Mouse (Mus musculus): ENCODE measurements around the gene Tgfb3.
A peak's percentile ranks its signal among the peaks of the same experiment; 100 is the strongest.

Tgfb3 gene

DNA sequence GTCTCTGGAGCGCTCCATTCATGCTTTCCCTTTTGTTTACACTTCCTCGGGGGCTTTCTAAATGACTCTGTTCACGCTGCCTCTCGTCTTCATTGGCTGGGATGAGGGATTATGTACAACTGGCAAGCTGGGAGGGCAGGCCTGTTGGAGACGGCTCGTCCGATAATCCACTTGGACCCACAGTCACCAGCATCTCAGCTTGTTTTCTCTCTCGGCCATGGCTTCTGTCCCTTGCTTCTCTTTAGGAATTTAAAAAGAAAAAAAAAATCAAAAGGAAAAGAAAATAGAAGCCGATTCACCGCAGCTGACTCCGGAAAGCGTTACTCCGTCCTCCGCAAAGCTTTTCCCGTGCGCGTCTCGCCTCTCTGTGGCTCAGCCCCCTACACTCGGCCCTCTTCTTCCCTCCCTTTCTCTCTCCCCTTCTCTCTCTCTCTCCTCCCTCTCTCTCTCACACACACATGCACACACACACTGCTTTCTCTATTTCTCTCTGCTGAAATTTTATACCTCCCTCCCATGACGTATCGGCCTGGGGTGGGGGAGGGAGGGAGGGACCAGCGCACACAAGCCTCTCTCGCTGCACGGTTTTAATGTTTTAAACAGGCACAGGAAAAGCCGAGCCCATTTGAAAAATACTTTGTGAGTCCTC is at the start of gene Tgfb3:
Gene Tgfb3, minus strand, starts transcription at position 489 of the 649 bp plus-strand sequence.
- peak; percentile 68 for DNase-seq

DNA sequence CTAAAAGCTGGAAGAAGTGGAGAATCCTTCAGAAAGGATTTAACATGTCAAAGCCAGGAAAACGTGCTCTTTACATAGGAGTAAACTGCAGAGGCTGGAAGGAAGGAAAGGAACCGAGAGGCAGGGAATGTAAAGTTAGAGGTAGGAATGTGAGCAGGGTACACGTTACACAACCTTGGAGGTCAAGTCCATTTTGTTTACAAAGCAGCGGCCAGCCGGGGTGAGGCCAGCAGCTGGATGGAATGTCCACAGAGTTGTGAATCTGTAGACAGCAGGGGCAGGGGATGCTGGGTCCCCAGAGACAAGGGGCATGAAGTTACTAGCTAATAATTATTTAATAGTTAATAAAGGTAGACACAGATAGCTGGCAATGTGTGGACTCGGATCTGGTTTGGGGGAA is 49.3 kb upstream of the Tgfb3 start:
- DNase-seq = no peak

DNA sequence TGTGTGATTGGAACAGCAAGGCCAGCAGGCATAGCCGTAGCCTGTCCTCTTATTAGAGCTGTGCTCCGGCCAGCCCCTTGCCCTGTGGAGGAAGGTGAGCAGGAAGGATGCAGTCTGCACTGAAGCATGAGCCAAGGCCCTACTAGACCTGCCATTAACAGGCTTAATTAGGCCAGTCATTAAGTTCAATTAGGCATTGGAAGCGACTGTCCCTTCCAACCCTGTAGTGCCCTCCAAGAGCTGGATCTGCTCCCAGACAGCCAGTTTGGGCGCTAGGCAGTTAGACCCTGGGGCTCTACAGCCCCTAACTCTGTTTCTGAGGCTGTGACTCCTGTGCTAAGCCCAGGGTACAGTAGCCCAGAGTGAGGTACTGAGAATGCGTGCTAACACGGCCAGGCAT is 45.2 kb upstream of the Tgfb3 start:
- DNase-seq = no peak

DNA sequence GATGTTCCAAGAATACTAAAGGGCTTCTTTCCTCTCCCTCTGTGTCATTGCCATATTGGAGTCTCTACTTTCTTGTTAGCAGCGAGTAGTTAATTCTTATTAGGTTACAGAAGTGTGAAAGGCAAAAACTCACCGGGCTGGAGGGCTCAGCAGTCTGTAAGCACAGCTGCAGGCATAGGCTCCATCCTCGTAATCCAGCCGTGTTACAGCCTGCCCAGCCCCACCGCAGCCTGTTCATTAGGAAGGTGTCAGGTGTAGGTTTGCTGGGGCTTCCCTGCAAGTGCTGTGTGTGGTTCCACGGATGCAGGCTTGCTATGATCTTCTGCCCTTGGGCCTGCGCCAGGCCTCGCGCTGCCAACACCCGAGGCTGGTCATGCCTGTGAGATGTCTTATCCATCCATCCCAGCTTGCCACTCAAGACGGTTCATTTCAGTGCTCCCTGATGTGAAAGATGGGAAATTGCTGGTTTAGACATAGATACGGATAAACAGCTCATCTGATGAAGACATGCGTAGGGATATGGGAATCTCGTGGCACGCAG is 37.5 kb upstream of the Tgfb3 start:
- no peak for DNase-seq

DNA sequence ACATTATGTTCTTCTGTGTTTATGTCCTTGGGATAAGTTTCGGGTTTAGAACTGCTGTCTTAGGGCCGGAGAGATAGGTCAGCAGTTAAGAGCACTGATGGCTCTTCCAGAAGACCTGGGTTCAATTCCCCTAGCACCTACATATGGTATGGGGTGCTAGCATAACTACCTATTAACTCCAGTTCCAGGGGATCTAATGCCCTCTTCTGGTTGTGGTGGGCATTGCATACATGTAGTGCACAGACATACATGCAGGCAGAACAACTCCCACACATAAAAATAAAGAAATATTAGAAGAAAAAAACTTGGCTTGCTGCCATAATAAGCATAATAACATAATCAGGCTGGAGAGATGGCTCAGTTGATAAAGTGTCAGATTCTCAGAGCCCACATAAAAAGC is 31.8 kb upstream of the Tgfb3 start:
- no peak for DNase-seq

DNA sequence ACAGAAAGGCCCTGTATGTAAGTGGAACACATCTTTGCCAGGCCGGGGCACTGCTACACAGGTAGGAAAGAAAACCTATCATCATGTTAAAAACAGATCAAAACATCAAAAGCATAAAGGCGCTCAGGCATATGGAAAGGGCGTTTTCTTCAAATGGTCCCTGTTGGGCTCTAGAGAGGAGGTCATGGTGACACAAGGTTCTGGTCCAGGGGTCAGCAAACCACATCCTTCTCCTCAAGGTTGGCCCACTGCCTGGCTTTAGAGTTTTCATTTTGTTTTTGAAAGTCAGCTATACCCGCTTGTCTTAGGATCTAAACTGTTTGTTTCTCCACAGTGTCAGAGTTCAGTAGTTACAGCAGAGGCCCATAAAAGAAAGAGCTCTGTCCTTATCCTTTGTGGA is 30.7 kb upstream of the Tgfb3 start:
- DNase-seq = no peak

DNA sequence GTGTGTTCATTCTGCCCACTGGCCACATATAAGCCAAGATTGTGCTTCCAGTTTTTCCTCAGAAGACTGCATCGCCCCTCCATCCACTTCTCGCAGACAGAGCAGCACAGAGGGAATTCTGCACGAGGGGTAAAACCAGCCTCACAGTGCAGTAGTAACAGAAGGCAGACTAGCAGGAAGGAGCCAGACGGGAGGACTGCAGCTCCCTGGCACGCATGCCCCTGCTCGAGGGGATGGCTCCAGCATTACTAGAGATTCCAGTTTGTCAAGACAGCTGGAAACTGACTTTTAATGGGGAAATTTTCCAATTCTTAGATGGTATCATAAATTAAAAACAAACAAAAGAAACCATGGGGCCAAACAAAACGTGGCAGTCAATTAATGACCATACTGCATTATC is 28.8 kb upstream of the Tgfb3 start:
- DNase-seq = no peak

DNA sequence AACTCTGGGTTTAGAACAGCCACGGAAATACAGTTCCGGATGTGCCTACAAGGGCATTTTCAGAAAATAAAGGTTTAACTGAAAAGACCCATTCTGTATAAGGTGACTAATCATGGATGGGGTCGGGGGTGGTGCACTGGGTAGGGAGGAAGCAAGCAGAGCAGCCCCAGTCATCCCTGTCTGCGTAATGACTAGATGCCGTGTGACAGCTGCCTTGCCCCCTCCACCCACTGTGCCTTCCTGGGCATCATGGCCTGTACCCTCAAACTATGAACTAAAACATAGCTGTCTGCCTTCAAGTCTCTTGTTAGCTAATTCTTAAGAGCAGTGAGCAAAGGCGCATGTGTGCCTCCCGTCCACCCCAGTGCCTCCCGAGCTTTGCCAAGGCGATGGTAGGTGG is 27.2 kb upstream of the Tgfb3 start:
- DNase-seq = no peak

DNA sequence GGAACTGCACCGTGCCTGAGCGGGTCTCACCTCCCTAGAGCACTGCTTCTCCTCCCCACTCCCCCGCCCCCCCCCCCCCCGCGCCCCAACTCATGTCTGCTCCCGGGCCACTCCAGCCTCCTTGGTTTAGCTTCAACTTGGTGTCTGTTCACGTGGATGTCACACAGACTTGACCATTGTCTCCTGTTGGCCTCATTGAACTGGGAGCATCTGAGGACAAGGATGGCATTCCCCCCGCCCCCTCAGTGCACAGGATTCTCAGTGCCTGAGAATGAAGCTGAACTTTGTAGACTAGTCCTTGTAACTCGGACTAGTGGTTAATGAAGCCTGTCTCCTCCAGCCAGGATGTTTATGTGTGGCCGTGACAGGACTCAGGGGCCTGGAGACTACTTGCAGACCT is 26.7 kb upstream of the Tgfb3 start:
- DNase-seq = no peak

DNA sequence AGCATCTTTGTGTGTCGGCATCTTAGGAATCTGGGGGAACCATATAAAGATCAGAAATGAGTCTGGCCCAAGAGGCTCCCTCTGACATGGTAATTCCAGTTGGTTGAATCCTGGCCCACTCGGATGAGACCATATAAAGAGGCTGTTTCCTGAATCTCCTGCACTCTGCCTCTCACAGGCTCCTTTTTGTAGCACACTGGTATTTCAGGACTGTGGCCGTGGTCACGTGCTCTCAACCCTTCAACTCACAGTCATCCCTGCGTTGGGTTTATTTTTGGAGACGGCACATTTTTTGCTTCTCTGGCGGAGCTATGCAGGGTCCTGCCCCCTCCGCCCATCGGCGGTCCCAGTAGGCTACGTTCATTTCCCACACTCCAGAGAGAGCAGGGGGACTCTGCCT is 25.5 kb upstream of the Tgfb3 start:
- no peak for DNase-seq

DNA sequence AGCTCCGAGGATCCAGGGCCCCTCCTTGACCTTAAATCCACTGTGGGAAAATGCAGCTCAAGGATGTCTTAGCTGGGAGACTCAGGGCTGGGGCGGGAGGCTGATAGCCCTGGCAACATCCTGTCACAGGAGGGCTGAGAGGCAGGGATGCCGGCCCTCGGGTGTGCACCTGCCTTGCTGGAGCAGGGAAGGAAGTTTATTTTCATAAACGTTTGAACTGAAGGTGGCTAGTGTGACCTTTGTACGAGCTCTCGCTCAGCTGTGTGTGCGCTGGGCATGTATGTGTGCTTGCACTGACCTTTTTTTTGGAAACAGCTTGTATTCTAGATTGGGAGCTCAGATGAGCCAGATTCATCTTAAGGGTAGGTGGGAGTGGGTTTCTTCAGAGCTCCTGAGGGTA is 25.0 kb upstream of the Tgfb3 start:
- DNase-seq = no peak

DNA sequence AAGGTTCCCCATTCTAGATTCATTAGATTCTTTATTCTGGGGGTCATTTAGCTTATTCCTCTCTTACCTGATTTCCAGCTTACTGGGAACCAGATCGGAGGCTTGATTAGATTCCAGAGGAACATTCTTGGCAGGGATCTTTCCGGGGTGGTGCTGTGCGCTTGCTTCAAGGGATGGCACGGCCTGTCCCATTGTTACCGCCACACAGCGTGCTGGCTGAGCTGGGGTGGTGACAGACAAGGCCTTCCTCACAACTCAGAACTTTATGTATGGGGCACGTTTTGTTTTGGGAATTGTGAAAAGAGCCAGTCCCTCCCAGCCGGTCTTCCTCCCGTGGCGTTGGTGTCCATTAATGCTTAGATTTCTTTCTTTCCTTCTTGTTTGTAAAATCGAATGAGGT is 24.6 kb upstream of the Tgfb3 start:
- no peak for DNase-seq

DNA sequence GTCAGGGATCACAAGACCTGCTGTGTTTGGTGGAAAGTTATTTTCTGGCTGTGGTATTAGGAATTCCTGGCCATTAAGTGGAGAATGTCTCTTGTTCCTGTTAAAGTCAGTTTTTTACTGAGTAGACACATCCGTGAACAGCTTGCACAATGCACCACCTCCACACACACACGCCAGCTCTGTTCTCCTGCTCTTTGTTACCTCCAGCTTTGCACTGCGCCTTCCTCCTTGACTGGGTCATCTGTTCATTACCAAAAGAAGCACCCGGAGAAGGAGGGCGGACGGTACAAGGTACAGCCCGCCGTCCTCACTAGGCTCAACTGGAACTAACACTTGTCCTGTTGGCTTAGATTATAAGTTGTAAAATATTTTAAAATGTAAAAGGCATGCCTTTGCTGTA is 23.8 kb upstream of the Tgfb3 start:
- no peak for DNase-seq

DNA sequence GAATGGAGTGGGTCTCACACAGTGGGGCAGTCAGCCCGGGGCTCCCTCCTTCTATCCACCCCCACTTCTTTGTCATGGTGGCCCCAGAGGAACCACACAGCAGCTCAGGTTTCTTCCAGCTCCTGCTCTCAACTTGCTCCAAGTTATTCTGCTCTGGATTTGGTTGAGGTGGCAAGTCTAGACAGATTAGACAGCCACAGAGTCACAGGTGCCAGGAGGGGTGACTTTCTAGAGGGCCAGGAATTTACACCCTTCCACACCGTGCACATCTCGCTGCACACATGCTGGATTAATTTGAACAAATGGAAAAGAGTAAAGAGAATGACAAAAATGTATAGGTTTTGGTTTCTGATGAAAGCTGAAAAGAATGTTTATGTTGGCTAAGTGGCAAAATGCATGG is 21.9 kb upstream of the Tgfb3 start:
- DNase-seq = no peak

DNA sequence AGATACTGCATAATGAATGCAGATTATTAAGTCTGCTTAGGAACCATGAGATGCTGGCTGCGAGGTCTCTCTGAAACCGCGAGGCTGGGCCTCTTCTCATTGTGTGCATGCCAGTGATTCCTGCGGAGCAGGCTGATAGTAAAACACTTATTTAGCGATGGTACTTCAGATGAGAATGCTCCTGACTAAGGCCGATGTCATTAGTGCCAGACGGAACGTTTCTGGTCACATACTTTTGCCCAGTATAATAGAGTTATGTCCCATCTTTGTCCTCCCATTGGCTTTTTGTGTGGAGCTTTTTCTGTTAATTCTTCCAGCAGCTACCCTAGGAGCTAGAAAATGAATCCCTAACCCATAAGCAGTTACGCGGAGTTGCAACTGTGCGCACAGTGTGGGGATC is 18.9 kb upstream of the Tgfb3 start:
- no peak for DNase-seq

DNA sequence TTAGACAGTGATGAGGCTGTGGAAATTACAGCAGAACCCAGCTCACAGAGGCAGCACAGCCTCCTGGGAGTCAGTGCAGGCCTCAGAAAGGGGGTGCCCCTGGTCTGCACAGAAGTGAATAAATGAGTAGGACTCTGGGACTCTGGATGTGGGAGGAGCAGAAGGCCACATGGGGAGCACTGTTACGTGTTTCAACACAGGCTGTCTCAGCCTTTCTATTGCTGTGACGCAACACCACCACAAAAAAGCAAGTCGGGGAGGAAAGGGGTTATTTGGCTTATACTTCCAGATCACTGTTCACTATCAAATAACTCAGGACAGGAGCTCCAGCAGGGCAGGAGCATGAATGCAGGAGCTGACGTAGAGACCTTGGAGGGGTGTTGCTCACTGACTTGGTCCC is 17.0 kb upstream of the Tgfb3 start:
- no peak for DNase-seq

DNA sequence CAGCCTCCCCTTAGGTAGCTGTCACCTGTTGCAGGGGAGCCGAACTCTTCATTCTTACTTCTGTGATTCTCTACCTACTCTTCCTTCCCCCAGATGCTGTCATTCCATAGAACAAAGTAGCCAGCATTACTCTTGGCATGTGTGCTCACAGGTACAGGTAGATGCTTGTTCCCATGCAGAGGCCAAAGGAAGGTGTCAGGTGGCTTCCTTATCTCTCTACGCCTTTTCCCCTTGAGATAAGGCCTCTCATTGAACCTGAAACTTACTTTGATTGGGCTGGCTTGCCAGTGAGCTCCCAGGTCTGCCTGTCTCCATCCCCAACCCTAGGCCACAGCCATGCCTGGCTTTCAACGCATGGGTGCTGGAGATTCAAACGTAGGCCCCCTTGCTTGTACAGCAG is 15.2 kb upstream of the Tgfb3 start:
- no peak for DNase-seq

DNA sequence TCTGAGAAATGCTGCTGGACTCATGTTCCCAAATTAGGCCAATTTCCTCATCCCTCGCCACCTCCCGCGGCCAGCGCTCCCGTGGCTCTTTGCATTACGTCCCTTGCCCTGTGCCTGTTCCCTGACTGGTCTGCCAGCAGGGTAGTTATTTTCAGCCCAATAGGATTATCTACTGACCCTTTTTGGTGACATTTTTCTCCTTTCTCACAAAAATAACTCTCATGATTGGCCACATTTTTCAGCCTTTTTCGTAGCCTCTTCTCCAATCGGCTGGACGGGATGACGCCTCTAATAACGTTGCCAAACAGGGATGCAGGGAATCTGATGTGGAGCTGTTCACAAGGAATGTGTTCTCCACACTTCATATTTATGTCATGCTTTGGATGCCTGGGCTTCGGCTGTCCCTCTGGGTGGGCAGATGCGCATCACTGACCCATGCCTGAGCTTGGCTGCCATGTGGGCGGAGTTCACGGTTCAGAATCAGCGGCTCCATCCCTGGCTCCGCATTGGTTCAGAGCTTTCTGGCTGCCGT is 12.8 kb upstream of the Tgfb3 start:
- peak; percentile 76 for DNase-seq

DNA sequence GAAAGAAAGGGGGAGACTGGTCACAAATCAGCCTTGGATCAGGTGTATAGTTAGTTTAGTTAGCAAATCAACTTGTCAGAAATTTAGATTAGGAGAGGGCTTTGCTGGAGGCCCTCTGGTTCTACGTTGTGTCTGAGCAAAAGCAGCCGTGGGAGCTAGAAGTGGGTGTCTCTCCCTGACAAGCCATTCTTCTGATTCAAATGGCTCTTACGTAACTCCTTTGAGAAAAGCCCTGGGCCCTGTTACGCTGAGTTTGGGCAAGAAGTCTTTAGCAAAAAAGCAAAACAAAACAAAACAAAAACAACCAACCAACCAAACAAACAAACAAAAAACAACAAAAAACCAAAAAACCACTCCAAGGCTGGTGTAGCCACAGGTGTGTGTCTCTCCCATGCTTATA is 11.9 kb upstream of the Tgfb3 start:
- no peak for DNase-seq

DNA sequence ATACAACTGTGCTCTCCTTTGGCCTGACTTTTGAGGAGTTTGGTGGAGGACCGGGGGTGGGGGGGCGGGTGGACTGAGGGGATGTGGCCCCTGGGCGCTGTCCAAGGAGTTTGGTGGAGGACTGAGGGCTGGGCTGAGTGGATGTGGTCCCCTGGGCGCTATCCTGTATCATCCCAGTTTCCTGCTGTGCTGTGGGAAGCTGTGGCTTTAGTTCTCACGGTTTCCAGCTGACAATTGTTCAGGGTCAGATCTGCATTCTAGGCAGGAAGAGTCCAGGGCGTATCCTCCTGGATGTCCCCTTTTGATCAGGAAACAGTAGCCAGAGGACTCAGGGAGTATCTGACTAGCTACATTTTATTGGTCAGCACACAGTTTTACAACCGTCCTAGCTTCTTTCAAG is 9.2 kb upstream of the Tgfb3 start:
- DNase-seq = no peak

DNA sequence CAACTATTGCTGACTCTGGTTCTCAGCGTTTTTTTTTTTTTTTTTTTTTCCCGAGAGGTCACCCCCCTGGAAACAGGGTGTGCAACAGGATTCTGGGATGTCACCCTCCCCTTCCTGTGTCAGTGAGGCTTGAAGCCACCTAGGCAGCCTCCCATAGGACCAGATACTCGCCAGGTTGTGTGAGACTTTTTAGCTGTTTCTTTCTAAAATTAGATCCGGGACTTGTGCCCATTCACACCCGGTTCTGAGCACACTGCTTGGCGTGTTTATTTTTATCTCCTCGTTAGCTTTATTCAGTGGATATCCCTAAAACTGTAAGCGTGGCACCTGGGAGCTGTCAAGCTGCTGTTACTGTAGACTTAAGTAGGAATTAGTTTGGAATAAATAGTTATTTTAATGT is 7.7 kb upstream of the Tgfb3 start:
- peak; percentile 56 for DNase-seq

DNA sequence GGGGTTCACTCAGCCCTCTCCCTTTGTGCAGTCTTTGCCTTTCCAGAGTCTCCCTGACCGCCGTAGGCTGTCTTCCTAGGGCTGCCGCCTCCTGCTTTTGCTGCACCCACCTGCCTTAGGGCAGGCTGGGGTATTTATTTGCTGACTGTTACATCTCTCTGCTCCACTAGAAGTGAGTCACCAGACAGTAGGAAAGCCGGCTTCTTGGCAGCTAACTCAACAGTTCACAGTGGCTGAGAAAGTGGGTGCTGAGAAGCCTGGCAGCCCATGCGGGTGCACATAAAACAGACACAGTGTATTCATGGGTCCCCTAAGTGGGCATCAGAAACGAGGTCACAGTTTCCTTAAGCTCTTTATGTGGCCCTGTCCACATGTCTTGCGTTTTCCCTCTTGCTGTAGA is 7.0 kb upstream of the Tgfb3 start:
- DNase-seq = peak; percentile 40

DNA sequence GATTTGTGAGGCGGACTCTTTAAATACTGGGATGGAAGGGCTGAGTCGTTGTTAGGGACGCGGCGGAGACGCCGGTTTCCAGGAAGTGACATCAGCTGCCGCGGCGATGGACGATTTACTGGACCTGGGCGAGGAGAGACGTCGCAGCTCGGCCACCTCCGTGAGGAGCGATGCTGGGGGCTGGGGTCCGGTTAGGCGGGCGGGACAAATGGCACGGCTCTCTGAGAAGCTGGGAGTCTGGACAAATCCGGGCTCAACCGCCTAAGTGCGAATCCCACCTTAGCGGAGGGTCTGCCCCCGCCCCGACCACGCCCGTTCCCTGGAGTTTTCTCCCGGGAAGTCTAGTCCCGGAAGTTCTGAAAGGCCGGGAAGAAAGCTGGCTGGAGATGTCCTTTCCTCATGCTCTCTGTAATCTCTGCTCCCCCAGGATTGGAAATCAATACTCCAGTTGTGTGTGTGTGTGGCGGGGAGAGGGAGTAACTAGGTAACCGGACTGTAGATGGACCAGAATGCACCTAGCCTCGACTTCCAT is 3.7 kb upstream of the Tgfb3 start, which contains the start of gene Ift43:
Gene Ift43, plus strand, starts transcription at position 61 of the 532 bp plus-strand sequence.
- DNase-seq = peak; percentile 84

DNA sequence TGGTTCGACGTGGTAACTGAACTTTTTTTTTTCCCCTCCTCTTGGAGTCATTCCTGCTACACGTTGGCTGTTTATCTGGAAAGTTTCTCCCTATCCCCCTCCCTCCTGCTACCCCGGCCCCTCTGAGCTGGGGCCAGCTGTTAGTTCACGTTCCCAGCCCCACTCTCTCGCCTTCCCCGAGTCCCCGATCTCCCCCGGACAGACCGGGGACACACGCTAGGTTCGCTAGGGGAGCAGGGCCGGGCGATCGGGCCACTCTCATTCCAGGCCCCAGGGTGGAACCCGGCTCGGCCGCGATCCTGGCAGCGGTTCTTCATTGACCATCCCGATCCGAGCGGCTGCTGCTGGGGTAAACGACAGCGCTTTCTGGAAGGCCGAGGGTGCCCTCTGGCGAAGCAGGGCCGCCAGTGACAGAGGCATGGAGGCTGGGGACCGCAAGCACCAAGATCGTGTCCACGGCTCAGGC is 394 bp upstream of the Tgfb3 start:
- DNase-seq = peak; percentile 94

DNA sequence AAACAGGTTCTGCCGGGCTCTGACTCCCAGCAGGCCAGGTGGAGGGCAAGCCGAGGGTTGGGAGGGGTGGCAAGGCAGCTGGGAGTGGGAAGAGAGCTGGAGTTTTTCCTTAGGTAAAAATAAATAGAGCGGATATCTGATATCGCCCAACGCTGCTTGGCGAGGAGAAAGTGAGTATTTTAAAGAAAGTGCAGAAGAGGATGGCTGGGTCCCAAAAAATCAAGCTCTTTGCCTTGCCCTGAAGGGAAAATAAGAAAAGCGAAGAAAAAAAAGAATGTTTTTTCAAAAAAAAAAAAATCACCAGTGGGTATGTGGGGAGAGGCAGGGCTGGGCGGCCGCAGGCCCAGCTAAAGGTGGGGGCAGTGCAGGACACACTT is 677 bp downstream of the Tgfb3 start:
- peak; percentile 68 for DNase-seq
